Mouse (Mus musculus) limb, embryonic 11.5 days (tissue): ENCODE results near the gene Dglucy. TPM values are rescaled to one million over a fixed set of nuclear protein-coding genes. Genes with fewer than 3 reads are reported as not detected.

Source experiments
- ATAC-seq: fragments of 200-750 bp; cut with Nextera tagmentation; 2 replicates; pipeline ENCODE4 v1.8.0; 2017; ENCODE audit warnings: low read depth; ENCODE audit not compliant: insufficient number of reproducible peaks, low FRiP score, low TSS enrichment
- DNase-seq: peaks from one replicate; pipeline ENCODE4 v3.0.0-alpha.2; 2015; ENCODE audit warnings: low spot score
- H3K27ac ChIP-seq: fragments of 300-500 bp; sonication (generic); replicated peaks from 2 replicates; pipeline ENCODE4 v1.5.1; 2014; ENCODE audit warnings: low read depth, mild to moderate bottlenecking, low read length
- H3K27me3 ChIP-seq: fragments of 300-500 bp; sonication (generic); 2 replicates; pipeline ENCODE4 v1.6.1; 2014; ENCODE audit warnings: mild to moderate bottlenecking, low read length, mixed read lengths; ENCODE audit not compliant: control insufficient read depth, insufficient read depth
- H3K36me3 ChIP-seq: fragments of 300-500 bp; sonication (generic); 2 replicates; pipeline ENCODE4 v1.6.1; 2014; ENCODE audit warnings: mild to moderate bottlenecking, low read length, moderate library complexity, mixed read lengths; ENCODE audit not compliant: control insufficient read depth, insufficient read depth
- H3K4me1 ChIP-seq: fragments of 300-500 bp; sonication (generic); 2 replicates; pipeline ENCODE4 v1.6.1; 2014; ENCODE audit warnings: low read length, mixed read lengths; ENCODE audit not compliant: control insufficient read depth, insufficient read depth
- H3K4me2 ChIP-seq: fragments of 300-500 bp; sonication (generic); 2 replicates; pipeline ENCODE4 v1.6.1; 2014; ENCODE audit warnings: low read depth, mild to moderate bottlenecking, moderate library complexity; ENCODE audit not compliant: severe bottlenecking
- H3K4me3 ChIP-seq: fragments of 300-500 bp; sonication (generic); 2 replicates; pipeline ENCODE4 v1.5.1; 2014; ENCODE audit warnings: low read depth, low read length
- H3K9ac ChIP-seq: fragments of 300-500 bp; sonication (generic); 2 replicates; pipeline ENCODE4 v1.6.1; 2014; ENCODE audit warnings: mild to moderate bottlenecking, low read length
- H3K9me3 ChIP-seq: fragments of 300-500 bp; sonication (generic); 2 replicates; pipeline ENCODE4 v1.6.1; 2016; ENCODE audit warnings: low read length; ENCODE audit not compliant: control insufficient read depth
- WGBS: fragments of 180-500 bp; shearing (Covaris S2); extraction: QIAGEN DNeasy Blood & Tissue Kit; methylation state at CpG from one replicate; pipeline ENCODE4 v1.1.7; 2014; 5-methylcytosine and 5-hydroxymethylcytosine counted together
- polyA plus RNA-seq: library from polyadenylated mRNA; unstranded; fragments of >200 nt; fragmentation: Nextera tagmentation; extraction: Ambion mirVana; gene quantifications from 2 replicates; pipeline ENCODE4 v1.2.1, GENCODE M21; 2014

Gene Dglucy
- polyA plus RNA-seq, 1 experiment from 2014 or later, result 0.36 TPM

- 79% methylated on average over 2 of the region's 2 CpGs for WGBS
- Histone ChIP-seq H3K9me3 (no peaks in the 10 kb centered on the region), H3K36me3 (no peaks in the 10 kb centered on the region), H3K4me3 (no peak overlapping the region), H3K9ac (no peak overlapping the region), H3K27me3 (no peaks in the 10 kb centered on the region), H3K27ac (no peak overlapping the region), H3K4me2 (no peak overlapping the region), H3K4me1 (no peaks in the 10 kb centered on the region)
- ATAC-seq (no peak), DNase-seq (no peak)
These were observed 77.5 kb downstream of the Dglucy start for GRCm38 (mm10) chr12:100856337-100856736.

- Histone ChIP-seq H3K36me3 (no peaks in the 10 kb centered on the region), H3K9me3 (no peaks in the 10 kb centered on the region), H3K9ac (no peak overlapping the region), H3K27ac (no peak overlapping the region), H3K4me3 (no peak overlapping the region), H3K4me1 (no peaks in the 10 kb centered on the region), H3K4me2 (no peak overlapping the region), H3K27me3 (no peaks in the 10 kb centered on the region)
- 77% methylated on average over 7 of the region's 7 CpGs for WGBS
- DNase-seq (no peak), ATAC-seq (no peak)
These were observed 78.9 kb downstream of the Dglucy start for GRCm38 (mm10) chr12:100857791-100858190.

- H3K27me3 ChIP-seq, result no peaks in the 10 kb centered on the region
- H3K4me2 ChIP-seq, result no peak overlapping the region
- H3K9me3 ChIP-seq, result no peaks in the 10 kb centered on the region
- no peaks in the 10 kb centered on the region for H3K36me3 ChIP-seq
- no peaks in the 10 kb centered on the region for H3K4me1 ChIP-seq
- H3K9ac ChIP-seq, result no peak overlapping the region
- DNase-seq, result no peak
- H3K27ac ChIP-seq, result no peak overlapping the region
- H3K4me3 ChIP-seq, result no peak overlapping the region
- 87% methylated on average over 3 of the region's 3 CpGs for WGBS
- ATAC-seq, result no peak
These were observed 83.4 kb downstream of the Dglucy start for GRCm38 (mm10) chr12:100862272-100862671.

GRCm38 (mm10) chr12:100862856-100863446 is 84.1 kb downstream of the Dglucy start:
- H3K4me2 ChIP-seq, result no peak overlapping the region
- ATAC-seq (no peak), DNase-seq (no peak)
- H3K9me3 ChIP-seq, result no peaks in the 10 kb centered on the region
- no peak overlapping the region for H3K9ac ChIP-seq
- H3K27ac ChIP-seq, result no peak overlapping the region
- no peak overlapping the region for H3K4me3 ChIP-seq
- H3K4me1 ChIP-seq, result no peaks in the 10 kb centered on the region
- WGBS, result 92% methylated on average over 3 of the region's 3 CpGs
- H3K27me3 ChIP-seq, result no peaks in the 10 kb centered on the region
- no peaks in the 10 kb centered on the region for H3K36me3 ChIP-seq

- no peaks in the 10 kb centered on the region for H3K27me3 ChIP-seq
- ATAC-seq, result no peak
- no peak overlapping the region for H3K4me2 ChIP-seq
These were observed 86.2 kb downstream of the Dglucy start for GRCm38 (mm10) chr12:100865072-100865471.

GRCm38 (mm10) chr12:100865509-100866078 is 86.7 kb downstream of the Dglucy start:
- 82% methylated on average over 11 of the region's 11 CpGs for WGBS
- Histone ChIP-seq H3K4me1 (no peaks in the 10 kb centered on the region), H3K4me2 (no peak overlapping the region), H3K27me3 (no peaks in the 10 kb centered on the region), H3K9me3 (no peaks in the 10 kb centered on the region), H3K27ac (no peak overlapping the region), H3K36me3 (no peaks in the 10 kb centered on the region), H3K4me3 (no peak overlapping the region), H3K9ac (no peak overlapping the region)
- ATAC-seq, result no peak
- no peak for DNase-seq

More at GRCm38 (mm10) chr12:100865072-100865471, 86.2 kb downstream of the Dglucy start:
- H3K9ac ChIP-seq, result no peak overlapping the region
- no peak overlapping the region for H3K27ac ChIP-seq
- no peak for DNase-seq
- no peaks in the 10 kb centered on the region for H3K4me1 ChIP-seq
- H3K36me3 ChIP-seq, result no peaks in the 10 kb centered on the region
- H3K9me3 ChIP-seq, result no peaks in the 10 kb centered on the region
- H3K4me3 ChIP-seq, result no peak overlapping the region

GRCm38 (mm10) chr12:100867097-100867496 is 88.2 kb downstream of the Dglucy start:
- WGBS, result 88% methylated on average over 8 of the region's 8 CpGs
- no peaks in the 10 kb centered on the region for H3K36me3 ChIP-seq

GRCm38 (mm10) chr12:100868049-100868622 is 89.3 kb downstream of the Dglucy start:
- no peaks in the 10 kb centered on the region for H3K36me3 ChIP-seq
- no peaks in the 10 kb centered on the region for H3K4me1 ChIP-seq
- H3K27me3 ChIP-seq, result no peaks in the 10 kb centered on the region
- no peaks in the 10 kb centered on the region for H3K9me3 ChIP-seq
- H3K4me2 ChIP-seq, result no peak overlapping the region
- ATAC-seq, result no peak
- DNase-seq, result no peak
- H3K27ac ChIP-seq, result no peak overlapping the region
- no peak overlapping the region for H3K9ac ChIP-seq
- 65% methylated on average over 4 of the region's 4 CpGs for WGBS
- no peak overlapping the region for H3K4me3 ChIP-seq

More at GRCm38 (mm10) chr12:100867097-100867496, 88.2 kb downstream of the Dglucy start:
- Histone ChIP-seq H3K9me3 (no peaks in the 10 kb centered on the region), H3K4me2 (no peak overlapping the region), H3K4me3 (no peak overlapping the region), H3K27ac (no peak overlapping the region), H3K9ac (no peak overlapping the region), H3K4me1 (no peaks in the 10 kb centered on the region), H3K27me3 (no peaks in the 10 kb centered on the region)
- no peak for DNase-seq
- no peak for ATAC-seq
